Mouse (Mus musculus): ENCODE measurements around the gene Fyb. TPM values are rescaled to one million over a fixed set of nuclear protein-coding genes. Genes with fewer than 3 reads are reported as not detected.

Gene Fyb
- total RNA-seq, 4 experiments from 2014 or later: 45.5 to 56.4 (median 52.8) TPM

DNA sequence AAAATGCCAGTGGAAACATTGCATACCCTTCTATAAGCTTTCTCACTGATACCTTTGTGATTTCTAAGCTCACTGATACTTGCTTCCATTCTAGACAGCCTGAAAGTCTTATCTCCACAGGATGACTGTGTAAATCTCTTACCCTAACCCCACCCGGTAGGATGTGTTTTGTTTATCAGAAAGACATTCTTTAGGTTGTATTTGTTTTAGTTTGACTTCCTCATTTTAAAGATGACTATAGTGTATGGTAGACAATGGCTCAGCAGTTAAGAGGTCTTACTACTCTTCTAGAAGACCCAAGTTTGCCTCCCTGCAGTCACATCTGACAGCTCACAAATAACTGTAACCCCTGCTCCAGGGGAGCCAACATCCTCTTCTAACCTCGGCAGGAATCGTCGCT, 130.4 kb downstream of the Fyb start:
- DNase-seq (ENCODE audit: low spot score): no peak

DNA sequence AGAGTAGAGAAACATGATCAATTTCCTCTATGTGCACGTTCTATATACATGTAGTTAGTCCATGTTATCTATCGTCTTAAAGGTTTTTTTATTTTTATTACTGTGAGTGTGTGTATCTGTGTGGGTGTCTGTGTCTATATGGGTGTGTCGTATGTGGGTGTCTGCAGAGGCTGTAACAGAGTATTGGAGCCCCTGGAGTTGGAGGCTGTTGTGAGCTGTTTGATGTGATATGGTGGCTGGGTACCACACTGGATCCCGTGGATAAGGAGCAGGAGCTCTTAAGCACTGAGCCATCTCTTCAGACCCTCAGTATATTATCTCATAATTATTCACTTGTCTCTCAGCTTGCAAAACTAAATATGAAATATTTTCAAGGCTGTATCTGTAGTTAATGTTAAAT, 135.4 kb downstream of the Fyb start:
- no peak for DNase-seq (ENCODE audit: low spot score)

DNA sequence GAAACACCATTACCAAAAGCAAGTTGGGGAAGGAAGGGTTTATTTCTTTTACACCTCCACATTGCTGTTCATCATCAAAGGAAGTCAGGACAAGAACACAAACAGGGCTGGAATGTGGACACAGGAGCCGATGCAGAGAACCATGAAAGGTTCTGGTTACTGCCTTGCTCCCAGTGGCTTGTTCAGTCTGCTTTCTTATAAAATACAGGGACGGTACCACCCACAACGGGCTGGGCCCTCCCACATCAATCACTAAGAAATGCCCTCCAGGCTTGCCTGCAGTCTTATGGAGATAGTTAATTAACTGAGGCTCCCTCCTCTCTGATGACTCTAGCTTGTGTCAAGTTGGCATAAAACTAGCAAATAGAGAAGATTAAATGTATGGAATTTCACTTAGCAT, 139.3 kb downstream of the Fyb start:
- no peak for DNase-seq (ENCODE audit: low spot score)

DNA sequence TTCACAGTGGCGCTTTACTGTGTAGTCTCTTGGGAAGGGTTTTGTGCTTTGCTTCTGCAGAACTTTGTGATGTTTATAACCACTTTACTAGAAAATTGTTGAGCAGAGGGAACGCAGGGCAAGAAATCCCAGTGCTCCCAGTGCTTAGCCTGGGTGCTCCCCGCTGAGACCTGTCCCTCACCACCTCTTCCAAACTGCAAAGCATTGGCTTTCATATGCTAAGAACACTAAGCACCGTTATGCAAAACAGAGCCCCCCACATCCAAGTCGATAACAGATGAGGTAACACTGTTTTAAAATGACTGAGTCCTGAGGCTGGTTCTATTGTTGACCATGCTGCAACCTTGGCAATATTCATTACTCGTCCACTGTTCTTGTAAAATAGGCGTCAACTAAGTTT, 141.3 kb downstream of the Fyb start:
- DNase-seq (ENCODE audit: low spot score): no peak

DNA sequence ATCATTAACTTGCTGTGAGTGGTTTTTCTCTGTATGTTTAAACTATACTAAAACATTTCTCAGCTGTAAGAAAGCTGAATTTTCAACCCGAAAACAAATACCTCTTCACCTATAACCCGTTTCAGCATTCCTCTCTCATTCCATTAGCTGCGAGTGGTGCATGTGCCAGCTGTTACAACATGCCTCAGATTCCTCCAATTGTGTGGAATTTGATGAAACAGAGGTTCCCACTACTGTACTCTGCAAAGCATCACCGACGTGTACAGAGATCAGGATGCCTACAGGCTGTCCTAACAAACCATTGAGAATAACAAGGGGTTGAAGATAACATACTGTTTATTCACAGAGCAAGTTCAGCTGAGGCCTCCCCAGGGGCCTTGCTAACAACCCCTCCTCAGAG, 143.4 kb downstream of the Fyb start:
- no peak for DNase-seq (ENCODE audit: low spot score)

DNA sequence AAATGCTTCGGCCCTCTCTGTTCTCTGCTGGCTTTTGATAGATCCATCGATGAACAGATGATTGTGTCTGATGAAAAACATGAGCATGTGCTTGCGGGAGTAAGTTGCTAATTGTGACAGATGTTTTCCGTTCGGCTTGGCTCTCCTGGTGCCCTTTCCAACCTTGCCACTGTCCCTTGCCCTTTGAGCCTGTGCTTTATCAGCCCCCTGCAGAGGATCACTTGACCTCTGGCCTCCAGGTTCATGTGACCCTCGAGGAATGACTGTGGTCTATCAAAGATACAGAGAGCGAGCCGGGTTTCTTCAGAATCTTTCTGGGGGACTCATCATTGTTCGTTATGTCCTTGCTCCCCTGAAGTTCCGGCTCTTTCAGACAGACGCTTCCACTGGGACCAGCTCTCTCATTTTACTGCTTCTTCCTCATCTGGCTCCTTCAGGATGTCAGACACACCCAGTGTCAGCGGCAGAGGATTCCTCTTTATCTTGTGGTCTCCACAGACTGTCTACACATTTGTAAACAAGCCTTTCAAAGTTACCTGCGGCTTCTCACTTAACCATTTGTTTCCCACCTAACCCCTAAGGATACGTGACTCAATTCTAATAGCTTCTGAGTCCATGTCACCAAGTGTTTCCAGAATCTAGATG, 146.3 kb downstream of the Fyb start:
- DNase-seq (ENCODE audit: low spot score): no peak

DNA sequence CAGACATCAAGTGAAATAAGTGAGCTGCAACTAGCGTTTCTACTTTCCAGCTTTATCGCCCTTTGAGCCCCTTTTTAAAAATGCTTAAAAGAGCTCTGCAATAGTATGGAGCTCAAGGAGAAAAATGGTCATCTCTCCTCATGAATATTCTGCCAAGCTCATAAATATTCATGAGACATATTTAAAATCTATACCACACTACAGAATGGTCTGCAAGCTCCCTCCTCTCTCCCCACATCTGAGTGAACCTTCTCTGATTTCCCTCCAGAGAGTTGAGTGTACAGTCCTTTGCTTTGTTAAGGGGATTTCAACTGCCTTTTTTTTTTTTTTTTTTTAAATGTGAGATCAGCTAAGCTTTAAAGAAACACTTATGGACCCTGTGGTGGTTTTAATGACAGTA, 155.8 kb downstream of the Fyb start:
- no peak for DNase-seq (ENCODE audit: low spot score)

DNA sequence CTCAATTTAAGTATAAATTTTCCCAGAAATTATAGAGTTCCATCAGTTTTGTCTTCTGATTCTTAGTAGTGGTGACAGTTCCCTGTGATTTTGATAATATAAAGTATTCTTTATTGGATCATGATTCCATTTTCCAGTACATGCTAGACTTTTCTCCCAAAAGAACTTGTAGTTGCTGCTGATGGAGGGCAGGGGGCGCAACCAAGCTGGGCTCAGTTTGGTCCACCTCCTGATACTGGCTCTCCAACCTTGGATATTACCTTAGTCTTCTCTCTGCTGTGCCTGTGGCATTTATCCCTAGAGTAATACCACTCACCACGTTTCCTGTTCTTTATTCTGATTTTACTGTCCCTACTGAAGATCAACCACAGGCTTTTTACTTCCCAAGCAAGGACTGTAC, 179.5 kb downstream of the Fyb start:
- DNase-seq (ENCODE audit: low spot score): no peak

DNA sequence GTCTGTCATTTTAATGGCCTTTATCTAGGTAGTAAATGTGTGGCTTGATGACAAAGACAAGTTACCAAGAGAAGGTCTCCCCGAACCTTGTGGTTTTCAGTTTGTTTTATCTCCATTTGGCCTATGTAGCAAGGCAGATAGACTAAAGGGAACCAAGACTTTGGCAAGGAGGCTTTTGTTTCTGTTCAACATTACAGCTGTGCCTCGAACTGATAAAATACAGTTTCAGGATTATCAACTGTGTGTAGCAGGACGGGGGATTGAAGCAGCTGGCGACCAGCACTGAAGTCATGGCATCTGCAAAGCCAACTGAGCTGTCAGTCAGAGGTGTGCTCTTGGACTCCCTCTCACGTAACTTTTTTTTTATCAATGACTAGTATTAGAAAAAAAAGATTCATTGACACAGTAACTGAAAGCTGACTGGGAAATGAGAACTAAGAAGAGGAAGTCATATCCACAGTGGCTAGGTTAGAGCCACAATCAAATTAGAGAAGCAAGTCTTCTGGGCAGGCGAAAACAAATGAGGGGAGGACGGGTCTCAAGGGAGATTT, 182.8 kb downstream of the Fyb start:
- DNase-seq (ENCODE audit: low spot score): no peak

DNA sequence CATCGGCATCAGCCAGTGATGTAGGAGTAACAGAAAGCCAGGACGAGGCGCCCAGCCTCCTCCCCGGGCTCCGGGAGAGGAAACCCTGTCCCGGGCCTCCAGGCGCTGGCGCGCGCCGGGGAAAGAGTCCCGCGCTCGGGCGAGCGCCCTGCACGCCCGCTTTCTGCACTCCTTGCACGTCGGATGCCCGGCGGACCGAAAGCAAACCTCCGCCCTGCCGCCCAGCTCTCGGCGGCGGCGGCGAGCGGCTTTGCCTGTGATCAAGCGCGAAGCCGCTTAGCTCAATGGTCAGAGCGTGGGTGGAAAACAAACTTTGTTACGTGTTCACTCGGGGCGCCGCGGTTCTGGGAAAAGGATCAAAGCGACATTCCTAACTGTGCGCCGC, 184.9 kb downstream of the Fyb start:
- peak; percentile 50 for DNase-seq (ENCODE audit: low spot score)

DNA sequence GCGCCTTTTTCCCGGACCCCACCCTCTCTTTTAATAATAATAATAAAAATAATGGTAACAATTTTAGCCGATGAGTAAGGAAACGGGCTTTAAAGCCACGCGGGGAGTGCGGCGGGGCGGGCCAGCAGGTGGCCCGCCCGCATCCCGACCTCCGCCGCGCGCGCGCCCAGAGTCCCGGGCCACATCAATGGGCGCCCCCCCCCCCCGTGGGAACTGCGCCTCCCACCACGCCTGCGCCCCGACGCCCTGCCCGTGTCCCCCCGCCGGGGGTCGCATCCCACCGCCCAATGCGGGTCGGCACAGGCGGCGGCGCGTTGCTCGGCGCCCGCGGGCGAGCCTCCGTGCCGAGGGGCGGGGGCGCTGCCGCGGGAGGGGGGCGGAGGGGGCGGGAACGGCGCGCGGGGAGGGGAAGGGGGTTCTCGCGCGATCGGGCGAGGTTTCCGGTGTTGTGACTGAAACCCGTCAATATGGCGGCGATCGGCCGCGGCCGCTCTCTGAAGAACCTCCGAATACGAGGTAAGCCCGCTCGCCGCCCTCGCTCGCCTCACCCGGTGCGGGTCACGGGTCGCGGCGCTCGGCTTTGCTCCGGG, 185.4 kb downstream of the Fyb start, which contains the start of gene Rictor:
Gene Rictor, plus strand, starts transcription at position 444 of the 590 bp plus-strand sequence.
- peak; percentile 64 for DNase-seq (ENCODE audit: low spot score)

DNA sequence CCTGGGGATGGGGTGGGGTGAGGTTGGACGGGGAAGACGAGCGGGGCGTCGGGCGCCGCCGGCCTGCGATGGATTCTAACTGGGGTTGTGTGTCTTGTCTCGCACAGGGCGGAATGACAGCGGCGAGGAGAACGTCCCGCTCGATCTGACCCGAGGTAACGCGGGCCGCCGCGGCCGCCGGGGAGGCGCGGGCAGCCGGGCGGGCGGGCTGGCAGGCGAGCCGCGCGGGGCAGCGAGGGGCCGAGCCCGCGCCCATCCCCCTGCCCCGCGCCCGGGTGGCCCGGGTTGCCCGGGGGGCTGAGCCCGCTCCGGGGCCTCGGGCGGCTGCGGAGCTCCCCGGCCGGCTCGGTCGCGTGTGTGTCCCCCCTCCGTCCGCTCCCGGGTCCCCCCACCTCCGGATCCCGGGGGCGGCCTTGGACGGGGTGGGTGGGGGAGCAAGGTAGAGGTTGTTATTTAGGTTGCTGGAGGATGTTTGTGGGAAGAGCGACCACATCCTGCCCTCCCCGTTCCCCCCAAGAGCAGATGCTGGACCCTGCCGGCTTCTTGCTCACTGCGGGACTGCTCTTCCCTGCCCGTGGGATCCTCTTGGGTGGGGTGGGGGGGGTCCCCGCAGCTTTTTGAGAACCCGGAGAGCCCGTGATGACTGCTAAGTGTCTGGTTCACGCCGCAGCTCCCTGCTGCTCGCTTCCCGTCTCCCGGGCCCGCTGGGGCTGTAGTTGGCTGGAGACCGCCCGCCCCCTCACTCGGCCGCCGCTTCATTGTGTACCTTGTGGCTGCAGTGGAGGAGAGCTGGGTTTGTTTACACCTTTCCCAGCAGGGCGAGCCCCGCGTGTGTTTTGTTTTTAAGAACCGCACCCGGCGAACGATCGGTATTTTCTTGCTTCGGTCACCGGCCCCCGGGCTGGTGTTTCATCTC, 186.1 kb downstream of the Fyb start:
- no peak for DNase-seq (ENCODE audit: low spot score)

DNA sequence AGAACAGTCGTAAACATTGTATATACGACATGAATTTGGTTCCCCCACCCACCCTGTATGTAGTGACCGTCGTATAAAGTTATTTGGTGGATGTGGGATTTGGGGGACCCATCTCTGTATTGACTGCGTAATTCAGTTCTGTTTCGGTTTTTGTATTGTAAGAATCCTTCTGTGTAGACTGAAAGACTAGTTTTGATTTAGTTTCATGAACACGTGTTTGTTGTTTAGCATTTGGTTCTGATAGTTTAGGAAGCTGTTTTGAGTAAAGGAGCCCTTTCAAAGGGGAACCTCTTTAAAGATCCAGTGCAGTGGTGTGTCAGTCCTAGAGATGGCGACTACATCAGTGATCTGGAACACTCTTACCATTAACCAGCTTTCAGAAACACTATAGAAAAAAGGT, 187.0 kb downstream of the Fyb start:
- DNase-seq (ENCODE audit: low spot score): no peak

DNA sequence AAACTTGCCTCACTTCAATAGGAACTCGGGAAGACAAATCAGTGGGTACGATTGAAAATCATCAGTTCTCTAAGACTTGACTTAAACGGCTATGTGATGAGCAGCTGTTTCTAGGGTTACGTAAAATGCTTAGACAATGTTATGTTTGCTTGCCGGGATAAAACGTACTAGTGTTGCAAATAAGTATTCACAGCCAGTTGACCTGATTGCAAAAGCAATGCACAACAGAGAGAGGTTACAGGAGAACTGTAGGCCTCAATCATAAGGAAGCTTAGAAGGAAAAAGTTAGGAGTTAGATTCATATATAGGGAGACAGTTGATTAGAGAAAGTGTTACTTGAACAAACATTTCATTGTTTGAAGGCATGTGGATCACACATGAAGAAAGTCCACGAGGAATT, 187.7 kb downstream of the Fyb start:
- DNase-seq (ENCODE audit: low spot score): no peak

DNA sequence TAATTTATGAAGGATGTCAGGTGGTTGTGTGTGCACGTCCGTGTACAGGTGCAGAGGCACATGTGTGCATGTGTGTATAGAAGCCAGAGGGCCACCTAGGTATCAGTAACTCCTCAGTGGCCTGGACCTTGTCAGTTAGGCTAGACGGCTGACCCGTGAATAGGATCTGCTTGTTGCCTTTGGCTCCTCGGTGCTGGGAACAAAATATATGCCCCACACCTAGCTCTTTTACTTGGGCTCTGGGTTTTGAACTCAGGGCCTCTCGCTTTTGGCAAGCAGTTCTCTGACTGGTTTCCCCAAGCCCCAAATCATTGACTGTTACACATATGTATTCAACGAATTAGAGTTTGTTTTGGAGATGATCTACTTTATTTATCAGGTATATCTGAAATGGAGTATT, 188.6 kb downstream of the Fyb start:
- DNase-seq (ENCODE audit: low spot score): no peak

Other genes with a start within 250 kb of the Fyb start
- 10 to 100 TPM; 18.9 to 27.1 (median 22.0) TPM for gene Dab2, start 223.1 kb upstream of the Fyb start, total RNA-seq (2022)
- not detected for gene C9, start 77.5 kb upstream of the Fyb start, total RNA-seq (2022)
- 10 to 100 TPM; 10.3 to 12.8 (median 11.7) TPM for gene Rictor, start 185.5 kb downstream of the Fyb start, total RNA-seq (2022)